Mouse (Mus musculus): Measurements from ENCODE around the gene D930048N14Rik.

The D930048N14Rik gene

GRCm38 (mm10) chr11:51702831-51703230, 52.1 kb downstream of the D930048N14Rik start:
- no peak for DNase-seq (ENCODE audit: low read depth, low spot score)

GRCm38 (mm10) chr11:51703379-51703998, 52.7 kb downstream of the D930048N14Rik start:
- DNase-seq (ENCODE audit: low read depth, low spot score) = no peak

- DNase-seq (ENCODE audit: low read depth, low spot score) = no peak
Measured at GRCm38 (mm10) chr11:51706451-51706850, 55.7 kb downstream of the D930048N14Rik start.

DNA sequence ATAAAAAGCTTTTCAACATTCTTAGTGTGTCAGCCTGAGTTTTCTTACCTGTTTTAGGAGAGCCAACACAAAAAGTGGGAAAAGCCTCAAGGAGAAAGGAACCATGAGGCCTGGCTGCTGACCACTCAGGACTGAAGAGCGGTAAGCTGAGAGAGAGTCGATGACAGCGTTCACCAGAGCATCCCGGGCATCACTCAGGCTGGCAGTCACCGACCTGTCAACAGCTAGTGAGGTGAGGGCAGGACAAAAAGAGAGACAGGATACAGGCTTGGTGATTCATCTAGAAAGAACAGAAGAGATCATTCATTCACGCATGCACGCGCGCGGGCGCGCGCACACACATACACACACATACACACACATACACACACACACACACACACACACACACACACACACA, 56.3 kb downstream of the D930048N14Rik start:
- no peak for DNase-seq (ENCODE audit: low read depth, low spot score)
